Mouse (Mus musculus) midbrain, embryonic 15.5 days (tissue): Measurements from ENCODE around the gene F2rl1. TPM values are rescaled to one million over a fixed set of nuclear protein-coding genes. Genes with fewer than 3 reads are reported as not detected.
A peak's percentile ranks its signal among the peaks of the same experiment; 100 is the strongest.

Experiments
- ATAC-seq: fragments of 200-750 bp; cut with Nextera tagmentation; replicated peaks from 2 replicates; pipeline ENCODE4 v1.8.0; 2017; ENCODE audit warnings: moderate TSS enrichment
- H3K27ac ChIP-seq: fragments of 300-500 bp; sonication (generic); 2 replicates; pipeline ENCODE4 v1.5.1; 2015; ENCODE audit warnings: mild to moderate bottlenecking, inconsistent platforms
- H3K27me3 ChIP-seq: fragments of 300-500 bp; sonication (generic); replicated peaks from 2 replicates; pipeline ENCODE4 v1.6.1; 2015; ENCODE audit warnings: inconsistent platforms
- H3K36me3 ChIP-seq: fragments of 300-500 bp; sonication (generic); replicated peaks from 2 replicates; pipeline ENCODE4 v1.6.1; 2015; ENCODE audit warnings: inconsistent platforms
- H3K4me1 ChIP-seq: fragments of 300-500 bp; sonication (generic); 2 replicates; pipeline ENCODE4 v1.6.1; 2015; ENCODE audit warnings: inconsistent platforms
- H3K4me2 ChIP-seq: fragments of 300-500 bp; sonication (generic); 2 replicates; pipeline ENCODE4 v1.6.1; 2015; ENCODE audit warnings: inconsistent platforms, mild to moderate bottlenecking, moderate library complexity
- H3K4me3 ChIP-seq: fragments of 300-500 bp; sonication (generic); 2 replicates; pipeline ENCODE4 v1.5.1; 2015; ENCODE audit warnings: mild to moderate bottlenecking, inconsistent platforms
- H3K9ac ChIP-seq: fragments of 300-500 bp; sonication (generic); 2 replicates; pipeline ENCODE4 v1.6.1; 2015; ENCODE audit warnings: mild to moderate bottlenecking, inconsistent platforms
- H3K9me3 ChIP-seq: fragments of 300-500 bp; sonication (generic); 2 replicates; pipeline ENCODE4 v1.6.1; 2016; ENCODE audit warnings: inconsistent platforms
- WGBS: fragments of 180-500 bp; shearing (Covaris S2); methylation state at CpG from one replicate; pipeline ENCODE4 v1.1.7; 2015; ENCODE audit warnings: mixed read lengths; 5-methylcytosine and 5-hydroxymethylcytosine counted together
- polyA plus RNA-seq: library from polyadenylated mRNA; unstranded; fragments of >200 nt; fragmentation: Nextera tagmentation; extraction: Ambion mirVana; gene quantifications from 2 replicates; pipeline ENCODE4 v1.2.1, GENCODE M21; 2015

Gene F2rl1
- polyA plus RNA-seq, 1 experiment from 2014 or later = 0.15 TPM

- Histone ChIP-seq H3K4me3 (no peak overlapping the region), H3K4me2 (no peak overlapping the region), H3K36me3 (no peaks in the 10 kb centered on the region), H3K27ac (no peak overlapping the region), H3K9me3 (no peaks in the 10 kb centered on the region), H3K4me1 (no peaks in the 10 kb centered on the region), H3K9ac (no peak overlapping the region), H3K27me3 (no peaks in the 10 kb centered on the region)
- WGBS = 49% methylated on average over 11 of the region's 11 CpGs
- ATAC-seq = no peak
These were observed 33.7 kb downstream of the F2rl1 start for GRCm38 (mm10) chr13:95491327-95491726.

GRCm38 (mm10) chr13:95484664-95485063, 40.4 kb downstream of the F2rl1 start:
- Histone ChIP-seq H3K4me3 (no peak overlapping the region), H3K27me3 (no peaks in the 10 kb centered on the region), H3K36me3 (no peaks in the 10 kb centered on the region), H3K4me1 (no peaks in the 10 kb centered on the region), H3K27ac (no peak overlapping the region), H3K9ac (no peak overlapping the region), H3K9me3 (no peaks in the 10 kb centered on the region), H3K4me2 (no peak overlapping the region)
- ATAC-seq = no peak
- 39% methylated on average over 5 of the region's 5 CpGs for WGBS

- ATAC-seq = peak; percentile 84
- 13% methylated on average over 4 of the region's 4 CpGs for WGBS
- Histone ChIP-seq H3K27ac (no peak overlapping the region), H3K4me2 (no peak overlapping the region), H3K4me1 (no peaks in the 10 kb centered on the region), H3K36me3 (no peaks in the 10 kb centered on the region), H3K9ac (no peak overlapping the region), H3K4me3 (no peak overlapping the region), H3K27me3 (no peaks in the 10 kb centered on the region), H3K9me3 (no peaks in the 10 kb centered on the region)
These were observed 43.6 kb downstream of the F2rl1 start for GRCm38 (mm10) chr13:95481428-95481827.

- Histone ChIP-seq H3K27me3 (no peaks in the 10 kb centered on the region), H3K27ac (no peak within 1 kb of the TSS), H3K9me3 (no peaks in the 10 kb centered on the region), H3K36me3 (no peaks in the 10 kb centered on the region), H3K4me3 (no peak within 1 kb of the TSS), H3K9ac (no peak within 1 kb of the TSS), H3K4me1 (no peaks in the 10 kb centered on the region), H3K4me2 (no peak within 1 kb of the TSS)
- ATAC-seq = no peak
- 92% methylated on average over 21 of the region's 21 CpGs for WGBS
These were observed 46.2 kb downstream of the F2rl1 start, which contains the start of gene S100z for GRCm38 (mm10) chr13:95478671-95479413. Gene S100z (minus strand): TSS chr13:95478721.

GRCm38 (mm10) chr13:95477173-95477572, 47.9 kb downstream of the F2rl1 start:
- no peak for ATAC-seq
- Histone ChIP-seq H3K4me1 (no peaks in the 10 kb centered on the region), H3K9me3 (no peaks in the 10 kb centered on the region), H3K27me3 (no peaks in the 10 kb centered on the region), H3K4me2 (no peak overlapping the region), H3K4me3 (no peak overlapping the region), H3K27ac (no peak overlapping the region), H3K9ac (no peak overlapping the region), H3K36me3 (no peaks in the 10 kb centered on the region)
- WGBS = 85% methylated on average over 6 of the region's 6 CpGs

GRCm38 (mm10) chr13:95475124-95475523, 49.9 kb downstream of the F2rl1 start:
- H3K9ac ChIP-seq = no peak overlapping the region
- H3K27ac ChIP-seq = no peak overlapping the region
- ATAC-seq = no peak
- no peak overlapping the region for H3K4me3 ChIP-seq
- no peak overlapping the region for H3K4me2 ChIP-seq
- no peaks in the 10 kb centered on the region for H3K9me3 ChIP-seq
- no peaks in the 10 kb centered on the region for H3K27me3 ChIP-seq
- WGBS = 72% methylated on average over 7 of the region's 7 CpGs
- no peaks in the 10 kb centered on the region for H3K36me3 ChIP-seq
- no peaks in the 10 kb centered on the region for H3K4me1 ChIP-seq

GRCm38 (mm10) chr13:95474294-95474693, 50.7 kb downstream of the F2rl1 start:
- Histone ChIP-seq H3K9ac (no peak overlapping the region), H3K36me3 (no peaks in the 10 kb centered on the region), H3K4me2 (no peak overlapping the region), H3K9me3 (no peaks in the 10 kb centered on the region), H3K4me1 (no peaks in the 10 kb centered on the region), H3K4me3 (no peak overlapping the region), H3K27me3 (no peaks in the 10 kb centered on the region), H3K27ac (no peak overlapping the region)
- no peak for ATAC-seq
- 92% methylated on average over 3 of the region's 3 CpGs for WGBS

GRCm38 (mm10) chr13:95470970-95471369, 54.1 kb downstream of the F2rl1 start:
- H3K27me3 ChIP-seq = no peaks in the 10 kb centered on the region
- H3K4me2 ChIP-seq = no peak overlapping the region
- H3K9me3 ChIP-seq = no peaks in the 10 kb centered on the region
- WGBS = 65% methylated on average over 2 of the region's 2 CpGs
- H3K9ac ChIP-seq = no peak overlapping the region
- H3K4me3 ChIP-seq = no peak overlapping the region
- no peaks in the 10 kb centered on the region for H3K4me1 ChIP-seq
- H3K27ac ChIP-seq = no peak overlapping the region
- no peaks in the 10 kb centered on the region for H3K36me3 ChIP-seq
- ATAC-seq = no peak

Other genes with a start within 250 kb of the F2rl1 start
- gene Zbed3, start 201.6 kb downstream of the F2rl1 start, polyA plus RNA-seq = 38.5 and 38.9 TPM in 2 replicates
- gene Aggf1, start 149.9 kb downstream of the F2rl1 start, polyA plus RNA-seq = 41.8 and 42.9 TPM in 2 replicates
- 2.7 and 3.4 TPM in 2 replicates for gene Crhbp, start 80.3 kb downstream of the F2rl1 start, polyA plus RNA-seq
- gene S100z, start 46.5 kb downstream of the F2rl1 start, polyA plus RNA-seq = not detected in 2 replicates
- 59.5 and 60.9 TPM in 2 replicates for gene F2r, start 93.3 kb upstream of the F2rl1 start, polyA plus RNA-seq
- 0.50 and 0.59 TPM in 2 replicates for gene F2rl2, start 171.6 kb upstream of the F2rl1 start, polyA plus RNA-seq